Mouse (Mus musculus): ENCODE data around the gene Zmynd15. TPM values are rescaled to one million over a fixed set of nuclear protein-coding genes. Genes with fewer than 3 reads are reported as not detected.
A peak's percentile ranks its signal among the peaks of the same experiment; 100 is the strongest.

The Zmynd15 gene
- total and polyA plus RNA-seq, 3 experiments = 0.14 TPM; not detected in 2

GRCm38 (mm10) chr11:70499566-70500475 lies 40.6 kb downstream of the Zmynd15 start:
- TF ChIP-seq TCF12 (IDR thresholded peaks at IDR 0.05; ENCODE audit: low read depth, low read length) = no peak
- TF ChIP-seq SMC3 (IDR thresholded peaks at IDR 0.05; ENCODE audit: low read depth, low read length) = peak; percentile 50
- TF ChIP-seq JUND (IDR thresholded peaks at IDR 0.05; ENCODE audit: low read depth, low read length) = no peak
- peak; percentile 23 for TF ChIP-seq RAD21 (IDR thresholded peaks at IDR 0.05; ENCODE audit: low read depth, low read length)
- no peak for TF ChIP-seq MXI1 (IDR thresholded peaks at IDR 0.05; ENCODE audit: low read depth, low read length)
- TF ChIP-seq CTCF (IDR thresholded peaks at IDR 0.05 in 2 of 3, conservative IDR thresholded peaks at IDR 0.05 in 1 of 3; ENCODE audit: control insufficient read depth in 1 of 3, insufficient read depth in 1 of 3, low read depth in 2 of 3, low read length in 3 of 3, poor library complexity in 1 of 3, severe bottlenecking in 1 of 3) = peak in 1 of 3 experiments; percentile 39; a peak in 2 of 6 replicates
- TF ChIP-seq GABPA (IDR thresholded peaks at IDR 0.05; ENCODE audit: low read depth, low read length) = no peak
- TF ChIP-seq MAZ (IDR thresholded peaks at IDR 0.05; ENCODE audit: low read depth, low read length) = no peak
- no peak for TF ChIP-seq UBTF (IDR thresholded peaks at IDR 0.05; ENCODE audit: borderline replicate concordance, insufficient read depth, low read depth, low read length)
- TF ChIP-seq NRF1 (IDR thresholded peaks at IDR 0.05; ENCODE audit: insufficient read depth, low read depth, low read length, poor library complexity, severe bottlenecking) = no peak
- TF ChIP-seq HCFC1 (IDR thresholded peaks at IDR 0.05; ENCODE audit: low read depth, low read length) = no peak
- Histone ChIP-seq H3K27ac (ENCODE audit: control insufficient read depth, low read depth, low read length) (no peak overlapping the region), H3K9ac (ENCODE audit: control insufficient read depth, low read depth, low read length, poor library complexity, severe bottlenecking) (no peak overlapping the region), H3K9me3 (replicated peaks; ENCODE audit: insufficient read depth, low read length) (no peaks in the 10 kb centered on the region), H3K4me3 (ENCODE audit: control insufficient read depth in 1 of 2, insufficient read depth in 1 of 2, low read depth in 2 of 2, low read length in 2 of 2) (no peak overlapping the region), H3K4me1 (ENCODE audit: control insufficient read depth in 1 of 2, insufficient read depth in 2 of 2, low read length in 2 of 2) (peaks cover 0 to 2% of the 10 kb centered on the region in 2 experiments; a peak in 2 of 4 replicates), H3K79me2 (ENCODE audit: control insufficient read depth, insufficient read depth, low read length, poor library complexity) (no peaks in the 10 kb centered on the region), H3K36me3 (ENCODE audit: control insufficient read depth in 1 of 2, insufficient read depth in 2 of 2, low read length in 2 of 2) (peaks cover 0 to 2% of the 10 kb centered on the region in 2 experiments; a peak in 1 of 4 replicates), H3K27me3 (ENCODE audit: control insufficient read depth in 1 of 2, insufficient read depth in 2 of 2, low read length in 2 of 2) (peaks cover 13 to 19% of the 10 kb centered on the region in 2 experiments)
- DNase-seq (ENCODE audit: low read depth, low spot score) = no peak

- H3K79me2 ChIP-seq (ENCODE audit: control insufficient read depth, insufficient read depth, low read length, poor library complexity) = no peaks in the 10 kb centered on the region
- TF ChIP-seq HCFC1 (IDR thresholded peaks at IDR 0.05; ENCODE audit: low read depth, low read length) (no peak), EP300 (IDR thresholded peaks at IDR 0.05; ENCODE audit: low read depth in 1 of 2, low read length in 2 of 2) (no peak), RCOR1 (IDR thresholded peaks at IDR 0.05; ENCODE audit: low read depth, low read length) (no peak), CTCF (IDR thresholded peaks at IDR 0.05 in 2 of 3, conservative IDR thresholded peaks at IDR 0.05 in 1 of 3; ENCODE audit: control insufficient read depth in 1 of 3, insufficient read depth in 1 of 3, low read depth in 2 of 3, low read length in 3 of 3, poor library complexity in 1 of 3, severe bottlenecking in 1 of 3) (no peak), UBTF (IDR thresholded peaks at IDR 0.05; ENCODE audit: borderline replicate concordance, insufficient read depth, low read depth, low read length) (no peak), MYC (IDR thresholded peaks at IDR 0.05; ENCODE audit: low read depth, low read length) (no peak), TCF12 (IDR thresholded peaks at IDR 0.05; ENCODE audit: low read depth, low read length) (no peak), MXI1 (IDR thresholded peaks at IDR 0.05; ENCODE audit: low read depth, low read length) (no peak), POLR2AphosphoS5 (IDR thresholded peaks at IDR 0.05; ENCODE audit: borderline replicate concordance, low read depth, low read length) (no peak), TAL1 (IDR thresholded peaks at IDR 0.05; ENCODE audit: low read length) (no peak), SIN3A (IDR thresholded peaks at IDR 0.05; ENCODE audit: low read length) (no peak), POLR2A (IDR thresholded peaks at IDR 0.05; ENCODE audit: control insufficient read depth in 1 of 2, insufficient read depth in 1 of 2, low read depth in 1 of 2, low read length in 2 of 2, poor library complexity in 1 of 2) (no peak), ZC3H11A (IDR thresholded peaks at IDR 0.05; ENCODE audit: low read depth, low read length) (no peak), CHD2 (IDR thresholded peaks at IDR 0.05; ENCODE audit: low read length) (no peak), ZNF384 (IDR thresholded peaks at IDR 0.05; ENCODE audit: low read depth, low read length) (no peak), MYB (IDR thresholded peaks at IDR 0.05; ENCODE audit: low read depth, low read length) (no peak)
- peaks cover 0 to 7% of the 10 kb centered on the region in 2 experiments; a peak in 2 of 4 replicates for H3K36me3 ChIP-seq (ENCODE audit: control insufficient read depth in 1 of 2, insufficient read depth in 2 of 2, low read length in 2 of 2)
- H3K4me1 ChIP-seq (ENCODE audit: control insufficient read depth in 1 of 2, insufficient read depth in 2 of 2, low read length in 2 of 2) = peaks cover 0 to 8% of the 10 kb centered on the region in 2 experiments; a peak in 2 of 4 replicates
- H3K4me3 ChIP-seq (ENCODE audit: control insufficient read depth in 1 of 2, insufficient read depth in 1 of 2, low read depth in 2 of 2, low read length in 2 of 2) = no peak overlapping the region
- H3K9me3 ChIP-seq (replicated peaks; ENCODE audit: insufficient read depth, low read length) = no peaks in the 10 kb centered on the region
- no peak overlapping the region for H3K9ac ChIP-seq (ENCODE audit: control insufficient read depth, low read depth, low read length, poor library complexity, severe bottlenecking)
- H3K27me3 ChIP-seq (ENCODE audit: control insufficient read depth in 1 of 2, insufficient read depth in 2 of 2, low read length in 2 of 2) = peaks cover 13 to 19% of the 10 kb centered on the region in 2 experiments
- no peak overlapping the region for H3K27ac ChIP-seq (ENCODE audit: control insufficient read depth, low read depth, low read length)
- DNase-seq (ENCODE audit: low read depth, low spot score) = no peak
These were observed 41.2 kb downstream of the Zmynd15 start for GRCm38 (mm10) chr11:70500476-70500812.
